Comparison of ENCODE assay signal across 28 mouse cellular contexts in the genomic region with DNA sequence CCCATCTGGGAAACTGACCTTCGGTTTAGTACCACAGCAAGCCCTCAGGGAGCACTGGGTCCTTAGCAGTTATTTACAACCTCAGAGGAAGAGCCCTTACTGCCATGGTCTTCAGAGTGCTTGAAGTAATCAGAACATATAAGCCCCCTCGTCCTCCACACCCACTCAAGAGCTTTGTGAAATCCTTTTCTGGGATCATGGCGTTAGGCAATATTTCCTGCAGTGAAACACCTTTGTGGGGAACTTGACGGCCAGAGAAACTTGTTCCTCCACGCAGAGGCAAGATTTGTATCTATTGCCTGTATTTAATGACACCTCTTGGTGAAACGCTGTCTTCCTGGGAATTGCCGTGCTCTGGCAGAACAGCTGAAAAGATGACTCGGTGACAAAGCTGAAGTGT. TPM values are rescaled to one million over a fixed set of nuclear protein-coding genes. Genes with fewer than 3 reads are reported as not detected.
DNase-seq lines count a peak whose midpoint lies in the region; ATAC-seq and TF ChIP-seq lines count a peak whose summit lies in the region.
"Had no signal": no experiment of that assay in that cellular context is flagged by ENCODE, and none has a peak within 500 bp of the region (broad histone marks: within the 10 kb centered on the region; RNA-seq: fewer than 3 reads in every experiment).

No protein-coding gene starts in this region.

- no peak overlapping the region for H3K4me3 ChIP-seq in heart, embryonic 12.5 days
- H3K4me3 ChIP-seq in liver, postnatal 0 days (ENCODE audit: low read depth, low read length), result no peak overlapping the region
- H3K4me3 ChIP-seq in liver, embryonic 12.5 days, result no peak overlapping the region
- H3K4me3 ChIP-seq: embryonic facial prominence, embryonic 12.5 days; erythroblast, embryonic 14.5 days; forebrain, embryonic 10.5 days; forebrain, embryonic 13.5 days; heart, adult 2 months; heart, embryonic 10.5 days; hindbrain, embryonic 12.5 days; hindbrain, embryonic 15.5 days; intestine, embryonic 15.5 days had no signal

- H3K4me2 ChIP-seq in heart, embryonic 12.5 days, result no peak overlapping the region
- no peak overlapping the region for H3K4me2 ChIP-seq in liver, postnatal 0 days (ENCODE audit: low read depth, low read length)
- H3K4me2 ChIP-seq in liver, embryonic 12.5 days, result no peak overlapping the region
- H3K4me2 ChIP-seq: embryonic facial prominence, embryonic 12.5 days; forebrain, embryonic 13.5 days; hindbrain, embryonic 12.5 days; hindbrain, embryonic 15.5 days; intestine, embryonic 15.5 days had no signal

- H3K27me3 ChIP-seq in heart, embryonic 12.5 days (replicated peaks), result peaks cover 4% of the 10 kb centered on the region; the same call in 1 of the 2 replicates
- no peaks in the 10 kb centered on the region for H3K27me3 ChIP-seq in liver, postnatal 0 days (ENCODE audit: insufficient read depth, low read length)
- no peaks in the 10 kb centered on the region; the same call in 1 of the 2 replicates for H3K27me3 ChIP-seq in liver, embryonic 12.5 days (replicated peaks)
- H3K27me3 ChIP-seq: embryonic facial prominence, embryonic 12.5 days; forebrain, embryonic 13.5 days; hindbrain, embryonic 12.5 days; hindbrain, embryonic 15.5 days; intestine, embryonic 15.5 days had no signal

- H3K27ac ChIP-seq in heart, embryonic 12.5 days (ENCODE audit: poor library complexity, severe bottlenecking), result no peak overlapping the region
- peak overlapping the region; percentile 64 for H3K27ac ChIP-seq in liver, postnatal 0 days (ENCODE audit: low read depth)
- H3K27ac ChIP-seq in liver, embryonic 12.5 days, result no peak overlapping the region
- H3K27ac ChIP-seq: embryonic facial prominence, embryonic 12.5 days; forebrain, embryonic 10.5 days; forebrain, embryonic 13.5 days; heart, adult 2 months; heart, embryonic 10.5 days; hindbrain, embryonic 12.5 days; hindbrain, embryonic 15.5 days; intestine, embryonic 15.5 days had no signal

- H3K9me3 ChIP-seq in heart, embryonic 12.5 days (replicated peaks), result no peaks in the 10 kb centered on the region
- H3K9me3 ChIP-seq in liver, postnatal 0 days (ENCODE audit: low read length), result no peaks in the 10 kb centered on the region
- H3K9me3 ChIP-seq in liver, embryonic 12.5 days (replicated peaks), result no peaks in the 10 kb centered on the region
- H3K9me3 ChIP-seq: embryonic facial prominence, embryonic 12.5 days; forebrain, embryonic 10.5 days; forebrain, embryonic 13.5 days; heart, embryonic 10.5 days; hindbrain, embryonic 12.5 days; hindbrain, embryonic 15.5 days; intestine, embryonic 15.5 days had no signal

- H3K36me3 ChIP-seq in heart, embryonic 12.5 days, result no peaks in the 10 kb centered on the region
- no peaks in the 10 kb centered on the region for H3K36me3 ChIP-seq in liver, postnatal 0 days (replicated peaks; ENCODE audit: insufficient read depth, low read length)
- H3K36me3 ChIP-seq in liver, embryonic 12.5 days, result no peaks in the 10 kb centered on the region
- H3K36me3 ChIP-seq: embryonic facial prominence, embryonic 12.5 days; forebrain, embryonic 10.5 days; heart, embryonic 10.5 days; hindbrain, embryonic 12.5 days; hindbrain, embryonic 15.5 days; intestine, embryonic 15.5 days had no signal

- peak; percentile 57 for DNase-seq in heart, adult 11 months
- no peak for DNase-seq in liver, postnatal 0 days
- peak; percentile 92 for DNase-seq in gonadal fat pad, adult 2 months (ENCODE audit: low read depth)
- no peak for DNase-seq in Muller cell, postnatal 12 days (ENCODE audit: inconsistent ontology term)
- DNase-seq in layer of hippocampus, adult 9-11 months, result no peak
- DNase-seq: adrenal gland, adult 8-10 months; adrenal gland, postnatal 36 days; cerebellum, adult 18-20 months; cerebellum, adult 9-10 months; cerebellum, postnatal 14 days; gastrocnemius, postnatal 14 days; heart, adult 2 months; kidney, adult 11 months had no signal

- WGBS in heart, embryonic 12.5 days, result 60% methylated on average over 8 of the region's 8 CpGs
- 59% methylated on average over 8 of the region's 8 CpGs for whole genome bisulfite sequencing in liver, postnatal 0 days (ENCODE audit: insufficient replicate concordance)
- WGBS in liver, embryonic 12.5 days (ENCODE audit: insufficient replicate concordance), result 59% methylated on average over 8 of the region's 8 CpGs

- no peak for ATAC-seq in heart, embryonic 12.5 days (ENCODE audit: insufficient number of reproducible peaks, low FRiP score)
- no peak for ATAC-seq in liver, postnatal 0 days
- no peak for ATAC-seq in liver, embryonic 12.5 days
- ATAC-seq: forebrain, embryonic 13.5 days; forebrain, embryonic 16.5 days; intestine, embryonic 15.5 days; Patski had no signal

- no peak overlapping the region for H3K9ac ChIP-seq in heart, embryonic 12.5 days
- no peak overlapping the region; the same call in 1 of the 2 replicates for H3K9ac ChIP-seq in liver, postnatal 0 days (replicated peaks)
- H3K9ac ChIP-seq in liver, embryonic 12.5 days, result no peak overlapping the region
- H3K9ac ChIP-seq: embryonic facial prominence, embryonic 12.5 days; forebrain, embryonic 13.5 days; hindbrain, embryonic 12.5 days; hindbrain, embryonic 15.5 days; intestine, embryonic 15.5 days had no signal

- no peak for TF ChIP-seq EP300 in liver, postnatal 0 days (IDR thresholded peaks at IDR 0.05; ENCODE audit: low read depth)

- peaks cover 3% of the 10 kb centered on the region for H3K4me1 ChIP-seq in heart, embryonic 12.5 days (replicated peaks)
- H3K4me1 ChIP-seq in liver, postnatal 0 days (ENCODE audit: insufficient read depth), result peaks cover 41% of the 10 kb centered on the region
- H3K4me1 ChIP-seq in liver, embryonic 12.5 days, result 0 out of 2 replicates have a peak, but pooled peaks cover 5% of the 10 kb centered on the region
- H3K4me1 ChIP-seq: forebrain, embryonic 13.5 days; hindbrain, embryonic 12.5 days; hindbrain, embryonic 15.5 days; intestine, embryonic 15.5 days had no signal

- TF ChIP-seq CTCF in liver, postnatal 0 days (IDR thresholded peaks at IDR 0.05; ENCODE audit: low read depth), result no peak

RNA-seq across cellular contexts. Expression of a gene that starts 9.9 kb away (rescaled TPM):
- polyA plus RNA-seq in heart, embryonic 12.5 days (2016; fragmentation: Nextera tagmentation; extraction: Ambion mirVana), result not detected in 2 replicates
- 130 and 144 TPM in 2 replicates for polyA plus RNA-seq in liver, postnatal 0 days (2015; fragmentation: Nextera tagmentation; extraction: Ambion mirVana)
- 0.22 and 0.27 TPM in 2 replicates for polyA plus RNA-seq in liver, embryonic 12.5 days (2016; fragmentation: Nextera tagmentation; extraction: Ambion mirVana)
- 0.15 and 0.16 TPM in 2 replicates for polyA plus RNA-seq in gonadal fat pad, adult 2 months (2012; rRNA removed)
- polyA plus RNA-seq: C2C12; embryonic facial prominence, embryonic 12.5 days; erythroblast, embryonic 14.5 days; forebrain, embryonic 10.5 days; forebrain, embryonic 13.5 days; forebrain, embryonic 16.5 days; heart, embryonic 10.5 days; heart, embryonic 14.5 days; heart, postnatal 0 days; hindbrain, embryonic 12.5 days; hindbrain, embryonic 15.5 days; intestine, embryonic 15.5 days; Patski had no signal

RNA-seq across cellular contexts. Expression of a gene that starts 24.8 kb away (rescaled TPM):
- 0.68 and 1.00 TPM in 2 replicates for polyA plus RNA-seq in heart, embryonic 12.5 days (2016; fragmentation: Nextera tagmentation; extraction: Ambion mirVana)
- 0.31 and 0.32 TPM in 2 replicates for polyA plus RNA-seq in liver, postnatal 0 days (2015; fragmentation: Nextera tagmentation; extraction: Ambion mirVana)
- 0.20 and 0.44 TPM in 2 replicates for polyA plus RNA-seq in liver, embryonic 12.5 days (2016; fragmentation: Nextera tagmentation; extraction: Ambion mirVana)
- polyA plus RNA-seq in gonadal fat pad, adult 2 months (2012; rRNA removed), result 3.7 and 4.0 TPM in 2 replicates
- polyA plus RNA-seq: C2C12; erythroblast, embryonic 14.5 days had no signal

RNA-seq across cellular contexts. Expression of a gene that starts 27.8 kb away (rescaled TPM):
- polyA plus RNA-seq in heart, embryonic 12.5 days (2016; fragmentation: Nextera tagmentation; extraction: Ambion mirVana), result 0.09 and 0.32 TPM in 2 replicates
- polyA plus RNA-seq in liver, postnatal 0 days (2015; fragmentation: Nextera tagmentation; extraction: Ambion mirVana), result 1.0 and 1.1 TPM in 2 replicates
- polyA plus RNA-seq in liver, embryonic 12.5 days (2016; fragmentation: Nextera tagmentation; extraction: Ambion mirVana), result 0.16 and 0.19 TPM in 2 replicates
- polyA plus RNA-seq in gonadal fat pad, adult 2 months (2012; rRNA removed), result 3.0 and 3.3 TPM in 2 replicates
- polyA plus RNA-seq: C2C12; erythroblast, embryonic 14.5 days; Patski had no signal

Comparison
In these comparisons a context has a peak if more than half of its experiments do, and no peak if none do; other contexts are left out.
1. RNA of a gene that starts 9.9 kb away (polyA plus RNA-seq): 130 to 144 TPM in liver, postnatal 0 days; 0.22 to 0.27 TPM in liver, embryonic 12.5 days, 0.15 to 0.16 TPM in gonadal fat pad, adult 2 months and not detected in heart, embryonic 12.5 days; every median in the first group is over 100 times any median in the second.
2. DNase-seq: peak in heart, adult 11 months (single experiment) and gonadal fat pad, adult 2 months (single experiment); none in liver, postnatal 0 days (single experiment), Muller cell, postnatal 12 days (single experiment) and layer of hippocampus, adult 9-11 months (single experiment).